Mouse (Mus musculus) retina, adult 2 months (tissue): ENCODE measurements around the gene Orc1.
A peak's percentile ranks its signal among the peaks of the same experiment; 100 is the strongest.

ENCODE experiments used
- DNase-seq: peaks from one replicate; pipeline ENCODE4 v3.0.0-alpha.2; 2012; ENCODE audit warnings: low read depth, low spot score

The Orc1 gene

GRCm38 (mm10) chr4:108578840-108579742 is at the start of gene Orc1, which contains the start of gene Prpf38a:
Gene Orc1, plus strand, starts transcription at chr4:108579423.
Gene Prpf38a, minus strand, starts transcription at chr4:108579336.
- peak; percentile 91 for DNase-seq

GRCm38 (mm10) chr4:108539701-108540100 is 39.5 kb upstream of the Orc1 start:
- no peak for DNase-seq

GRCm38 (mm10) chr4:108565026-108565425 is 14.2 kb upstream of the Orc1 start:
- no peak for DNase-seq

GRCm38 (mm10) chr4:108572644-108573043 is 6.6 kb upstream of the Orc1 start:
- DNase-seq: no peak

GRCm38 (mm10) chr4:108579743-108580411 is 654 bp downstream of the Orc1 start:
- DNase-seq: no peak

GRCm38 (mm10) chr4:108593376-108593775 is 14.2 kb downstream of the Orc1 start:
- no peak for DNase-seq

GRCm38 (mm10) chr4:108595785-108596184 is 16.6 kb downstream of the Orc1 start:
- no peak for DNase-seq

GRCm38 (mm10) chr4:108598306-108598705 is 19.1 kb downstream of the Orc1 start:
- no peak for DNase-seq

- DNase-seq: no peak
Observed at GRCm38 (mm10) chr4:108601870-108602269, 22.6 kb downstream of the Orc1 start.

- no peak for DNase-seq
Observed at GRCm38 (mm10) chr4:108608651-108609050, 29.4 kb downstream of the Orc1 start.

GRCm38 (mm10) chr4:108610935-108611334 is 31.7 kb downstream of the Orc1 start:
- DNase-seq: no peak

- DNase-seq: no peak
Observed at GRCm38 (mm10) chr4:108618586-108618985, 39.4 kb downstream of the Orc1 start.

- no peak for DNase-seq
Observed at GRCm38 (mm10) chr4:108619165-108619564, 39.9 kb downstream of the Orc1 start.

- DNase-seq: peak; percentile 86
Observed at GRCm38 (mm10) chr4:108619587-108620341, 40.5 kb downstream of the Orc1 start, which contains the start of gene Cc2d1b. Gene Cc2d1b, plus strand, starts transcription at chr4:108619940.

- no peak for DNase-seq
Observed at GRCm38 (mm10) chr4:108620536-108620935, 41.3 kb downstream of the Orc1 start.

- no peak for DNase-seq
Observed at GRCm38 (mm10) chr4:108621504-108621903, 42.3 kb downstream of the Orc1 start.

GRCm38 (mm10) chr4:108627066-108627465 is 47.8 kb downstream of the Orc1 start:
- DNase-seq: no peak

GRCm38 (mm10) chr4:108629363-108629880 is 50.2 kb downstream of the Orc1 start:
- DNase-seq: no peak

- DNase-seq: no peak
Observed at GRCm38 (mm10) chr4:108630096-108630495, 50.9 kb downstream of the Orc1 start.

GRCm38 (mm10) chr4:108631616-108632015 is 52.4 kb downstream of the Orc1 start:
- no peak for DNase-seq

GRCm38 (mm10) chr4:108633703-108634102 is 54.5 kb downstream of the Orc1 start:
- no peak for DNase-seq

- no peak for DNase-seq
Observed at GRCm38 (mm10) chr4:108634696-108635095, 55.5 kb downstream of the Orc1 start.
